Mouse (Mus musculus) lung, postnatal 0 days (tissue): Measurements from ENCODE around the gene Crispld2. TPM values are rescaled to one million over a fixed set of nuclear protein-coding genes. Genes with fewer than 3 reads are reported as not detected.

Source experiments
- ATAC-seq: fragments of 200-750 bp; cut with Nextera tagmentation; 2 replicates; pipeline ENCODE4 v1.8.0; 2017; ENCODE audit warnings: moderate library complexity
- DNase-seq: peaks from one replicate; pipeline ENCODE4 v3.0.0-alpha.2; 2016; ENCODE audit warnings: low spot score
- H3K27ac ChIP-seq: fragments of 300-500 bp; sonication (generic); 2 replicates; pipeline ENCODE4 v1.5.1; 2014; ENCODE audit warnings: antibody characterized with exemption, mild to moderate bottlenecking, low read length, mixed read lengths
- H3K27me3 ChIP-seq: fragments of 300-500 bp; sonication (generic); replicated peaks from 2 replicates; pipeline ENCODE4 v1.6.1; 2014; ENCODE audit warnings: low read length, mixed read lengths; ENCODE audit not compliant: insufficient read depth
- H3K36me3 ChIP-seq: fragments of 300-500 bp; sonication (generic); 2 replicates; pipeline ENCODE4 v1.6.1; 2014; ENCODE audit warnings: low read length, mixed read lengths; ENCODE audit not compliant: insufficient read depth
- H3K4me1 ChIP-seq: fragments of 300-500 bp; sonication (generic); 2 replicates; pipeline ENCODE4 v1.6.1; 2014; ENCODE audit warnings: antibody characterized with exemption, low read depth, low read length, mixed read lengths; ENCODE audit not compliant: insufficient read depth
- H3K4me2 ChIP-seq: fragments of 300-500 bp; sonication (generic); replicated peaks from 2 replicates; pipeline ENCODE4 v1.6.1; 2014; ENCODE audit warnings: low read depth, mild to moderate bottlenecking, low read length, moderate library complexity, mixed read lengths
- H3K4me3 ChIP-seq: fragments of 300-500 bp; sonication (generic); 2 replicates; pipeline ENCODE4 v1.5.1; 2014; ENCODE audit warnings: low read depth, low read length
- H3K9ac ChIP-seq: fragments of 300-500 bp; sonication (generic); replicated peaks from 2 replicates; pipeline ENCODE4 v1.6.1; 2014; ENCODE audit warnings: low read depth, mild to moderate bottlenecking
- H3K9me3 ChIP-seq: fragments of 300-500 bp; sonication (generic); 2 replicates; pipeline ENCODE4 v1.6.1; 2016; ENCODE audit warnings: low read length, mixed read lengths
- CTCF ChIP-seq: IDR thresholded peaks from 2 replicates; pipeline ENCODE4 v1.5.1; 2016; ENCODE audit warnings: antibody characterized with exemption, mild to moderate bottlenecking
- EP300 ChIP-seq: IDR thresholded peaks from 2 replicates; pipeline ENCODE4 v1.6.1; 2016; ENCODE audit warnings: antibody characterized with exemption, mild to moderate bottlenecking, control low read depth
- WGBS: fragments of 180-500 bp; shearing (Covaris S2); extraction: QIAGEN DNeasy Blood & Tissue Kit; methylation state at CpG from one replicate; pipeline ENCODE4 v1.1.7; 2014; 5-methylcytosine and 5-hydroxymethylcytosine counted together
- polyA plus RNA-seq: library from polyadenylated mRNA; unstranded; fragments of >200 nt; fragmentation: Nextera tagmentation; extraction: Ambion mirVana; gene quantifications from 2 replicates; pipeline ENCODE4 v1.2.1, GENCODE M21; 2015

The Crispld2 gene
- polyA plus RNA-seq, 1 experiment from 2014 or later: 16.8 TPM

GRCm38 (mm10) chr8:120063326-120063725, 71.1 kb downstream of the Crispld2 start:
- DNase-seq (no peak), ATAC-seq (peak; percentile 14; the same call in 1 of the 2 replicates)
- Histone ChIP-seq H3K27me3 (no peaks in the 10 kb centered on the region), H3K9me3 (no peaks in the 10 kb centered on the region), H3K27ac (no peak overlapping the region), H3K4me2 (no peak overlapping the region), H3K36me3 (no peaks in the 10 kb centered on the region), H3K4me3 (no peak overlapping the region), H3K4me1 (no peaks in the 10 kb centered on the region), H3K9ac (no peak overlapping the region)
- 79% methylated on average over 2 of the region's 3 CpGs for WGBS
- TF ChIP-seq CTCF (no peak), EP300 (no peak)

GRCm38 (mm10) chr8:120065611-120066010, 73.4 kb downstream of the Crispld2 start:
- no peak for DNase-seq
- 90% methylated on average over 8 of the region's 8 CpGs for WGBS
- H3K27ac ChIP-seq: no peak overlapping the region
- TF ChIP-seq CTCF (no peak), EP300 (no peak)
- H3K4me3 ChIP-seq: no peak overlapping the region
- H3K9me3 ChIP-seq: no peaks in the 10 kb centered on the region
- H3K9ac ChIP-seq: no peak overlapping the region
- no peaks in the 10 kb centered on the region for H3K27me3 ChIP-seq
- H3K36me3 ChIP-seq: no peaks in the 10 kb centered on the region
- no peaks in the 10 kb centered on the region for H3K4me1 ChIP-seq
- no peak; the same call in 1 of the 2 replicates for ATAC-seq
- H3K4me2 ChIP-seq: no peak overlapping the region

GRCm38 (mm10) chr8:120066226-120066625, 74.0 kb downstream of the Crispld2 start:
- no peaks in the 10 kb centered on the region for H3K36me3 ChIP-seq
- H3K4me3 ChIP-seq: no peak overlapping the region
- WGBS: 58% methylated on average over 4 of the region's 4 CpGs
- H3K9ac ChIP-seq: no peak overlapping the region
- 0 out of 2 replicates have a peak, but pooled peaks have one; percentile 7 for ATAC-seq
- no peak overlapping the region for H3K4me2 ChIP-seq
- no peaks in the 10 kb centered on the region for H3K4me1 ChIP-seq
- H3K27me3 ChIP-seq: no peaks in the 10 kb centered on the region
- TF ChIP-seq CTCF: no peak
- no peak for TF ChIP-seq EP300
- H3K9me3 ChIP-seq: no peaks in the 10 kb centered on the region
- DNase-seq: no peak
- H3K27ac ChIP-seq: no peak overlapping the region

- 43% methylated on average over 19 of the region's 19 CpGs for WGBS
- Histone ChIP-seq H3K4me3 (no peak overlapping the region), H3K4me2 (no peak overlapping the region), H3K9ac (no peak overlapping the region), H3K9me3 (no peaks in the 10 kb centered on the region), H3K27ac (no peak overlapping the region), H3K36me3 (no peaks in the 10 kb centered on the region), H3K27me3 (no peaks in the 10 kb centered on the region), H3K4me1 (no peaks in the 10 kb centered on the region)
- peak; percentile 39 for ATAC-seq
- no peak for TF ChIP-seq EP300
- TF ChIP-seq CTCF: no peak
- DNase-seq: peak; percentile 70
These were observed 75.9 kb downstream of the Crispld2 start for GRCm38 (mm10) chr8:120067936-120068668.

GRCm38 (mm10) chr8:120071684-120072083, 79.4 kb downstream of the Crispld2 start:
- H3K27me3 ChIP-seq: no peaks in the 10 kb centered on the region
- H3K9ac ChIP-seq: no peak overlapping the region
- H3K4me1 ChIP-seq: no peaks in the 10 kb centered on the region
- no peak overlapping the region for H3K4me2 ChIP-seq
- no peaks in the 10 kb centered on the region for H3K36me3 ChIP-seq
- H3K27ac ChIP-seq: no peak overlapping the region
- H3K9me3 ChIP-seq: no peaks in the 10 kb centered on the region
- DNase-seq (peak; percentile 73), ATAC-seq (peak; percentile 80)
- TF ChIP-seq CTCF (peak; percentile 97), EP300 (no peak)
- H3K4me3 ChIP-seq: no peak overlapping the region
- 28% methylated on average over 4 of the region's 4 CpGs for WGBS

- H3K4me1 ChIP-seq: no peaks in the 10 kb centered on the region
- no peak for DNase-seq
- no peak overlapping the region for H3K9ac ChIP-seq
- no peaks in the 10 kb centered on the region for H3K27me3 ChIP-seq
- H3K4me2 ChIP-seq: no peak overlapping the region
- H3K36me3 ChIP-seq: no peaks in the 10 kb centered on the region
- no peak for ATAC-seq
- H3K9me3 ChIP-seq: no peaks in the 10 kb centered on the region
- TF ChIP-seq CTCF: no peak
- no peak for TF ChIP-seq EP300
- WGBS: 67% methylated on average over 9 of the region's 9 CpGs
- no peak overlapping the region for H3K4me3 ChIP-seq
- no peak overlapping the region for H3K27ac ChIP-seq
These were observed 80.0 kb downstream of the Crispld2 start for GRCm38 (mm10) chr8:120072259-120072658.
